Mouse (Mus musculus): ENCODE data around the gene Sirt6.

- TF ChIP-seq TAL1 (conservative IDR thresholded peaks at IDR 0.05; ENCODE audit: low read depth, low read length) = no peak
- no peak for TF ChIP-seq GATA1 (IDR thresholded peaks at IDR 0.05; ENCODE audit: borderline replicate concordance, low read length)
- TF ChIP-seq POLR2AphosphoS5 (IDR thresholded peaks at IDR 0.05; ENCODE audit: insufficient replicate concordance, low read depth, low read length) = no peak
- TF ChIP-seq CTCF (IDR thresholded peaks at IDR 0.05; ENCODE audit: low read depth, low read length) = no peak; the same call in 1 of the 2 replicates
- TF ChIP-seq GATA2 (IDR thresholded peaks at IDR 0.05; ENCODE audit: borderline replicate concordance, low read depth, low read length) = no peak
Measured at GRCm38 (mm10) chr10:81646015-81646555, 18.5 kb upstream of the Sirt6 start.

All from G1E (cell line).